Mouse (Mus musculus): ENCODE results near the gene Plpp7. TPM values are rescaled to one million over a fixed set of nuclear protein-coding genes. Genes with fewer than 3 reads are reported as not detected.

Gene Plpp7
- 1 to 10 TPM in 1 of 2 experiments, under 1 TPM in 1; 0.79 to 1.9 TPM for total RNA-seq (2023)

DNA sequence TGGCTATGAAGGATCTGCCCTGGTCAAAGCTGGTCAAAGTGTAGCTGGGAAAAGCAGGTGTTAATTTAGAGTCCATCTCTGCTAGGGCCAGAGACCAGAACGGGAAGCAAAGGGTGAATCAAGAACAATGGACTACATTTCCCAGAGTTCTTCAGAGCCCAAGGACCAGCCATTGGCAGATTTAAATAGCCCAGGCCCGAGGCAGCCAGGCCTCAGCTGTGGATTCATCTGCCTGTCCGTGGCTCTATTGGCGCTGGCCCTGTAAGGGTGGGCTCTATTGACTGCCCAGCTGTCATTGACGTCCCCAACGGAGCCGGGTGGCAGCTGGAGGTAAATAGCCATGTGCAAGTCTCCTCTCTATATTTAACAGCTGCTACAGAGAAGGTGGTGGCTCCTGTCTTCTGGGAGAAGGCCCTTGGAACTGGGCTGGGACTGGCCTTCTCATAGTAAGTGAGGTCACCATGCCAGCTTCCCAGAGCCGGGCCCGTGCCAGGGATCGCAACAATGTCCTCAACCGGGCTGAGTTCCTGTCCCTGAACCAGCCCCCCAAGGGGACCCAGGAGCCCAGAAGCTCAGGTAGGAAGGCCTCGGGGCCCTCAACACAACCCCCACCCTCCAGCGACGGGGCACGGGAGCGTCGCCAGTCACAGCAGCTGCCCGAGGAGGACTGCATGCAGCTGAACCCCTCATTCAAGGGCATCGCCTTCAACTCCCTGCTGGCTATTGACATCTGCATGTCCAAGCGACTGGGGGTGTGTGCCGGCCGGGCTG is at the start of gene Plpp7:
Plpp7 (plus strand) TSS at position 178 of the 771 bp plus-strand sequence.

DNA sequence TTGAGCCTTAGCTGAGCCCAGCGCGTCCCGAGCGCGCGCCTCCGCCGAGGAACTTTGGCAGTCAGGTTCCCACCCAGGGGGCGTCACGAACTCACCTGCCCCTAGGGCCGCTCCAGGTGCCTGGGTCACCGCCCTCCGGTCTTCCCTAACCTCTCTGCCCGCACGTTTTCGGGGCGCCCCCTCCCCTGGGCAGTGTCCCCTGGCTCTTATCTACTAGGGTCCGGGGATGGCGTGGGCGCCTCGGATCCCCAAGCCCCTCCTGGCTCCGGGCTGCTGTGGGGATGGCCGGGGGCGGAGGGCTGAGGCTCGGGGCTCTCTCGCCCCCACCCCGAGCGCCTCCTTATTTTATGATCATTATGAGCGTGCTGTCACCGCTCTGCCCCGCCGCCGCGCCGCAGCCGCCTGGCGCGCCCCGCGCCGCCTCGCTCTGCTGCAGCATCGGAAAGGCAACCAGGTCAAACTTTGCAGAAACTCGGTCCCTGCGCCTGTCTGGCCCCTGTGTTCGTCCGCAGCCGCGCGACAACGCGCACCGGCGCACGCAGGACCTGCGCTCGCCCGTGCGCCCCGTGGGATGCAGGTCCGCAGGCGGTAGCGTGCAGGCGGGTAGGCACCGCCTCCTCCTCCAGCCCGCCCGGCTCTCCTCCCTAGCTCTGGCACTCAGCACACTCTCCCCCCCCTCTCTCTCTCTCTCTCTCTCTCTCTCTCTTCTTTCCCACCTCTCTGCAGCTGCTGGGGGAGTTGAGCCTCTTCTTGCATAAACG is 11.0 kb upstream of the Plpp7 start, which contains the start of gene Fam78a:
Fam78a (minus strand) TSS at position 747 of the 761 bp plus-strand sequence.

DNA sequence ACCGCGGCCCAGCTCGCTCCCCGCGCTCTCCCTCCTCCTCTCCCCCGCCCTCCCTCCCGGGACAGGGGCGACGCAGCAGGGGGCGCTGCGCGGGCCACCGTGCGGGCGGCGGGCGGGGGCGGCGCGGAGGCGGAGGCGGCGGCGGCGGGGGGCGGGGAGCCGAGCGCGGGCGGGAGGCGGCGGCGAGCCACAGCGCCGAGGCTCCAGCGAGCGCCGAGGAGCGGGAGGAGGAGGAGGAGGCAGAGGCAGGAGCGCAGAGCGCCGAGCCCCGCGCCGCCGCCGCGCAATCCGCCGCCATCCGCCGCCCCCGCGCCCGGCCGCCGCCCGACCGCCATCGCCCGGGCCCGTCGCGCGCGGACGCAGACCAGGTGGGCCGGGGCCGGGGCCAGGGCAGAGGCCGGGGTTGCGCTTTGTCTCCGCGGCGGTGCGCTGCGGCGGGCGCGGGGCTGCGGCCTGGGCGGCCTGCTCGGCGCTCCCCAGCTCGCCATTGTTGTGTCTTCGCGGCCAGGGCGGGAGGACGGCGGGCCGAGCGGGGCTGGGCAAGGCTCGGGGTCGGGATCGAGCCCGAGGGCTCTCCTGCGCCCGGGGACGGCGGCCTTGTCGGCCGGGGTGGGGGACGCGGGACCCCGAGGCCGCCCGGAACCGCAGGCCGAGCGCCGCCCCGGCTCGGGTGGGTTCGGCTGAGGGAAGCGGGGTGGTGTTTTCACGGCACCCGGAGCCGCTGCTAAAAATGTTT is 55.8 kb downstream of the Plpp7 start, which contains the start of gene Prrc2b:
Prrc2b (plus strand) TSS at position 159 of the 736 bp plus-strand sequence.

Other genes starting within 250 kb of the Plpp7 start
- gene Fibcd1, start 249.5 kb upstream of the Plpp7 start, total RNA-seq (2023): not detected
- under 1 TPM; 0.08 to 0.12 TPM for gene Lamc3, start 208.2 kb upstream of the Plpp7 start, total RNA-seq (2023)
- under 1 TPM in 1 of 2 experiments, not detected in 1; 0.16 TPM for gene Aif1l, start 145.4 kb upstream of the Plpp7 start, total RNA-seq (2023)
- gene Nup214, start 121.1 kb upstream of the Plpp7 start, total RNA-seq (2023): 100 to 1,000 TPM in 1 of 2 experiments, 10 to 100 TPM in 1; 78.7 to 102 TPM
- gene Fam78a, start 10.7 kb upstream of the Plpp7 start, total RNA-seq (2023): 10 to 100 TPM; 29.6 to 32.6 TPM
- 10 to 100 TPM; 51.4 to 53.6 TPM for gene Prrc2b, start 55.6 kb downstream of the Plpp7 start, total RNA-seq (2023)
- gene Pomt1, start 141.1 kb downstream of the Plpp7 start, total RNA-seq (2023): 10 to 100 TPM; 12.7 to 14.4 TPM
- 10 to 100 TPM; 44.1 to 49.4 TPM for gene Uck1, start 164.6 kb downstream of the Plpp7 start, total RNA-seq (2023)
- 10 to 100 TPM; 47.1 to 53.2 TPM for gene Golga2, start 191.9 kb downstream of the Plpp7 start, total RNA-seq (2023)
- 10 to 100 TPM; 72.0 to 75.6 TPM for gene Swi5, start 192.5 kb downstream of the Plpp7 start, total RNA-seq (2023)